Mouse (Mus musculus) hindbrain, embryonic 11.5 days (tissue): ENCODE measurements at regions not wholly inside any gene's neighbourhood (a gene's known extent, or its start where the extent isn't known, plus 50 kb on each side); places are given as distances from the start of the nearest gene placed in this dataset.

Source experiments
- ATAC-seq: fragments of 200-750 bp; cut with Nextera tagmentation; 2 replicates; pipeline ENCODE4 v1.8.0; 2017; ENCODE audit warnings: mild to moderate bottlenecking, moderate TSS enrichment, moderate library complexity; ENCODE audit not compliant: low FRiP score
- DNase-seq: peaks from one replicate; pipeline ENCODE4 v3.0.0-alpha.2; 2015; ENCODE audit warnings: low spot score
- H3K27ac ChIP-seq: fragments of 300-500 bp; sonication (generic); 2 replicates; pipeline ENCODE4 v1.5.1; 2014; ENCODE audit warnings: mild to moderate bottlenecking, low read depth, low read length
- H3K27me3 ChIP-seq: fragments of 300-500 bp; sonication (generic); 2 replicates; pipeline ENCODE4 v1.6.1; 2014; ENCODE audit warnings: mild to moderate bottlenecking, low read length, moderate library complexity, mixed read lengths; ENCODE audit not compliant: control insufficient read depth, insufficient read depth
- H3K36me3 ChIP-seq: fragments of 300-500 bp; sonication (generic); 2 replicates; pipeline ENCODE4 v1.6.1; 2014; ENCODE audit warnings: mild to moderate bottlenecking, low read length, moderate library complexity, mixed read lengths; ENCODE audit not compliant: control insufficient read depth, insufficient read depth
- H3K4me1 ChIP-seq: fragments of 300-500 bp; sonication (generic); replicated peaks from 2 replicates; pipeline ENCODE4 v1.6.1; 2014; ENCODE audit warnings: low read length, mixed read lengths; ENCODE audit not compliant: control insufficient read depth, insufficient read depth
- H3K4me2 ChIP-seq: fragments of 300-500 bp; sonication (generic); replicated peaks from 2 replicates; pipeline ENCODE4 v1.6.1; 2014; ENCODE audit warnings: mild to moderate bottlenecking, low read depth, low read length
- H3K4me3 ChIP-seq: fragments of 300-500 bp; sonication (generic); 2 replicates; pipeline ENCODE4 v1.5.1; 2014; ENCODE audit warnings: low read depth, low read length
- H3K9ac ChIP-seq: fragments of 300-500 bp; sonication (generic); 2 replicates; pipeline ENCODE4 v1.6.1; 2014; ENCODE audit warnings: low read depth, low read length
- H3K9me3 ChIP-seq: fragments of 300-500 bp; sonication (generic); 2 replicates; pipeline ENCODE4 v1.6.1; 2016; ENCODE audit warnings: low read length; ENCODE audit not compliant: control insufficient read depth
- WGBS: fragments of 180-500 bp; shearing (Covaris S2); extraction: QIAGEN DNeasy Blood & Tissue Kit; methylation state at CpG from one replicate; pipeline ENCODE4 v1.1.7; 2014; 5-methylcytosine and 5-hydroxymethylcytosine counted together

DNA sequence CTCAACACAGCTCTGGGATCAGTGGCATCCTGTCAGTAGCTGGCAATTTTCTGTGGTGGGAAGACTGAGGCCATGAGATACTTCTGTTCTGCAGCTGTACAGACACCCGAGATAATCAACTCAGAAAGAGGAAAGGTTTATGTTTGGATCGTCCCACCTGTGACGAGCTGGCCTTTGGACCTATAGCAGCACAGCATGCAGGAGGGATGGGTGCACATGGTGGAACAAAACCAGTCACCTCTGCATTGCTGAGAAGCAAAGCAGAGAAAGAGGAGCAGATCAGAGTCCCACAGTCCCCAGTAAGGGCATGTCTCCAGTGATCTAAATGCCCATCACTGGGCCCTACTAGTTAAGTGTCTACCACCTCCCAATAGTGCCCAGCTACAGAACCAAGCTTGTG lies 76.9 kb upstream of the Galnt15 start:
- no peaks in the 10 kb centered on the region for H3K36me3 ChIP-seq
- H3K4me2 ChIP-seq = no peak overlapping the region
- 90% methylated on average over 3 of the region's 3 CpGs for WGBS
- H3K27me3 ChIP-seq = no peaks in the 10 kb centered on the region
- H3K4me3 ChIP-seq = no peak overlapping the region
- H3K27ac ChIP-seq = no peak overlapping the region
- H3K9ac ChIP-seq = no peak overlapping the region
- no peak for DNase-seq
- ATAC-seq = no peak
- no peaks in the 10 kb centered on the region for H3K9me3 ChIP-seq
- no peaks in the 10 kb centered on the region for H3K4me1 ChIP-seq

- H3K4me2 ChIP-seq = no peak overlapping the region
- no peak overlapping the region for H3K9ac ChIP-seq
- ATAC-seq (no peak), DNase-seq (no peak)
- H3K27me3 ChIP-seq = no peaks in the 10 kb centered on the region
- H3K9me3 ChIP-seq = no peaks in the 10 kb centered on the region
- WGBS = 84% methylated on average over 4 of the region's 4 CpGs
- H3K4me3 ChIP-seq = no peak overlapping the region
- no peak overlapping the region for H3K27ac ChIP-seq
- H3K4me1 ChIP-seq = no peaks in the 10 kb centered on the region
- no peaks in the 10 kb centered on the region for H3K36me3 ChIP-seq
Observed at GRCm38 (mm10) chr14:31953783-31954182, 75.0 kb upstream of the Galnt15 start.

DNA sequence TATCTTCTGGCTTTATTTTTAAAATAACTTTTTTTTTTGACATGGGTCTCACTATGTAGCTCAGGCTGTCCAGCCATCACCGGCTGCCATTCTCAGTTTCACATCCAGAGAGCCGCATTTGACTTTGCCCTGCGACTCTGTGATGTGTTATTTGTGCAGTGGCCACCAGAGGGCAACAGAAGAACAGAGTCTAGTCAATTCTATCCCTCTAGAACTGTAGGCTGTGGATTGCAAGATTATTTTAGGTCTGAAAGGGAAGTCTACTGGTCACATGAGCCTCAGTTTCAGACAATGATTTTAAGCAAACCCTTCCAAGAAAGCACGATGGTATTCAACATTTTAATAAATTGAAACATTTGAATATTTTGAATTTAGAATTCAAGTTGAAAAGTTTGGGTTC lies 73.8 kb upstream of the Galnt15 start:
- ATAC-seq (0 out of 2 replicates have a peak, but pooled peaks have one; percentile 22), DNase-seq (peak; percentile 89)
- no peak overlapping the region for H3K4me3 ChIP-seq
- H3K27me3 ChIP-seq = no peaks in the 10 kb centered on the region
- no peaks in the 10 kb centered on the region for H3K9me3 ChIP-seq
- H3K4me1 ChIP-seq = no peaks in the 10 kb centered on the region
- H3K36me3 ChIP-seq = no peaks in the 10 kb centered on the region
- H3K9ac ChIP-seq = no peak overlapping the region
- WGBS = 11% methylated on average over 4 of the region's 4 CpGs
- no peak overlapping the region for H3K4me2 ChIP-seq
- H3K27ac ChIP-seq = no peak overlapping the region

DNA sequence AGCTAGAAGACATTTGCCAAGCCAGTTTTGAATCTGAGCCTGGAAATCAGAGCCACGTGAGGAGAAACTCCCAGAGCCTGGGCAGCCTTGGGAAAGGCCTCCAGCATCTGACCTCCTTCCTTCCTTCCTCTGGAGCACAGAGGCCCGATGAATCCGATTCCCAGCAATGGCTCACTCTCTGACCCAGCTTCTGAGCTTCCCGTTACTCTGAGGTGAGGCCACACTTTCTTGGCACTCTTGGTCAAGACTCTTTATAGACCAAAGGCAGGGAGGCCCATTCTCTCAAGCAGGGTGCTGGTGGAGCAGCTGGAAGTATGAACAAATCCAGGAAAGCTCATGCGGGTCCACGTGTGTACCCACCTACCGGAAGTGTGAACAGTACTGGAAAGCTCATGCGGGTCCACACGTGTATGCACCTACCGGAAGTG lies 71.6 kb upstream of the Galnt15 start:
- Histone ChIP-seq H3K4me1 (no peaks in the 10 kb centered on the region), H3K4me3 (no peak overlapping the region)
- WGBS = 84% methylated on average over 10 of the region's 10 CpGs

GRCm38 (mm10) chr14:31960201-31960854 lies 68.5 kb upstream of the Galnt15 start:
- no peak for DNase-seq

More for the DNA sequence above, 71.6 kb upstream of the Galnt15 start:
- H3K36me3 ChIP-seq = no peaks in the 10 kb centered on the region
- ATAC-seq (no peak), DNase-seq (no peak)
- no peaks in the 10 kb centered on the region for H3K27me3 ChIP-seq
- H3K9ac ChIP-seq = no peak overlapping the region
- H3K4me2 ChIP-seq = no peak overlapping the region
- H3K9me3 ChIP-seq = no peaks in the 10 kb centered on the region
- no peak overlapping the region for H3K27ac ChIP-seq

GRCm38 (mm10) chr14:31961442-31961841 lies 67.3 kb upstream of the Galnt15 start:
- Histone ChIP-seq H3K36me3 (no peaks in the 10 kb centered on the region), H3K27ac (no peak overlapping the region), H3K9me3 (no peaks in the 10 kb centered on the region), H3K27me3 (no peaks in the 10 kb centered on the region), H3K4me3 (no peak overlapping the region), H3K4me2 (no peak overlapping the region), H3K4me1 (no peaks in the 10 kb centered on the region), H3K9ac (no peak overlapping the region)
- 85% methylated on average over 5 of the region's 5 CpGs for WGBS
- DNase-seq = no peak
- ATAC-seq = no peak

More at GRCm38 (mm10) chr14:31960201-31960854, 68.5 kb upstream of the Galnt15 start:
- no peak for ATAC-seq
- H3K27me3 ChIP-seq = no peaks in the 10 kb centered on the region
- no peaks in the 10 kb centered on the region for H3K36me3 ChIP-seq
- H3K27ac ChIP-seq = no peak overlapping the region
- H3K9me3 ChIP-seq = no peaks in the 10 kb centered on the region
- H3K4me1 ChIP-seq = no peaks in the 10 kb centered on the region
- no peak overlapping the region for H3K9ac ChIP-seq
- WGBS = 89% methylated on average over 9 of the region's 9 CpGs
- H3K4me3 ChIP-seq = no peak overlapping the region
- no peak overlapping the region for H3K4me2 ChIP-seq

DNA sequence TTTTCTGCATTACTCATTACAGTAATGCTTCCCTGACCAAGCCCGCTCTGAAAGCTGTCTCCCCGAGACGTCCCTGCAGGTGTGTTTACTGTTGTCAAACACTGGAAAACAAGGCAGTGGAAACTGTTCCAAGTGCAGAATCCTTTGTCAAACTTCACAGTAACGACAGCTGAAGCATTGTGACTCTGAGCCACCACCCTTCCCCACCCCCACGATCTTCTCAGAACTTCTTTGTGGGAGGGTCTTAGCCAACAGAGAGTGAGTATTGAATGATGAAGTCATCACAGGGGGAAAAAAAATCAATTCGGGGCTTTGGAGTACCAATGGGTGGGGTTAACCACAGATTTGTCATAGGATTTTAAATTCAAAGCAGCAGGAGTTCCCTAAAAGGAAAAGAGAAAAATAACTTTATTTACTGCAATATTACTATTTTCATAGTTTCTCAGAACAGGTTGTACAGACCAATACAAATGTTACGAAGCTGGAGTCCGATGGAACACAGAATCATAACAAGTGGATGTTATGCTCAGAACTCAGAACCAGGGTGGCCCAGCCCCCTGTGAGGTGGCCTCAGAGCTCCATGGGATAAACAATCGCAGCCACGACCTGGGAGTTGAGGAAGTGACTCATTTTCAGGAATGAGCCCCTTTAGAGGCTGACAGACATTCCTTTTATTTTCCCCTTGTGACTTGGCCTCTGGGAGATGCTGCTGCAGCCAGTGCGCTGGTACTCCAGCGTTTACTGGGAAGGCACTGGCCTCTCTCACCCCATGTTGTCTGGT lies 65.5 kb upstream of the Galnt15 start:
- no peaks in the 10 kb centered on the region for H3K36me3 ChIP-seq
- H3K4me3 ChIP-seq = no peak overlapping the region
- H3K9ac ChIP-seq = no peak overlapping the region
- H3K27ac ChIP-seq = no peak overlapping the region
- H3K27me3 ChIP-seq = no peaks in the 10 kb centered on the region
- no peaks in the 10 kb centered on the region for H3K4me1 ChIP-seq
- no peaks in the 10 kb centered on the region for H3K9me3 ChIP-seq
- ATAC-seq (no peak), DNase-seq (no peak)
- no peak overlapping the region for H3K4me2 ChIP-seq
- WGBS = 58% methylated on average over 12 of the region's 12 CpGs

GRCm38 (mm10) chr14:31964076-31964475 lies 64.7 kb upstream of the Galnt15 start:
- Histone ChIP-seq H3K27ac (no peak overlapping the region), H3K9me3 (no peaks in the 10 kb centered on the region), H3K4me1 (no peaks in the 10 kb centered on the region), H3K9ac (no peak overlapping the region), H3K27me3 (no peaks in the 10 kb centered on the region), H3K4me2 (no peak overlapping the region), H3K36me3 (no peaks in the 10 kb centered on the region), H3K4me3 (no peak overlapping the region)
- ATAC-seq = no peak
- no peak for DNase-seq
- WGBS = 61% methylated on average over 2 of the region's 2 CpGs

DNA sequence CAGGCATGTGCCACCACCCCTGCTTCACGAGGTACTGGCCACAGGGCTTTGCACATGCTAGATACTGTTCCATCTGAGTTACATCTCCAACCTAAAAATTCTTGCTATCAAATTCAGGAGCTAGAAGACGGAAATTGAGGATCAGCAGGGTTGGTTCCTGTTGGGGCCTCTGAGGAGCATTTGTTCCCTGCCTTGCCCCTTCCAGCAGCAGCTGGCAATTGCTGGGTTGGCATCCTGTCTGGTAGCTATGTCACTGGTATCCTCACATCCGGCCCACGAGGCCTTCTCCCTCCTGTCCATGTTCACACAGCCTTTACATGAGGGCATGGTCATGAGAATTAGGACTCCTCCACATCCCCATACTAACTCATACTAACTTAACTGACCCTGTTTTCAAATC lies 64.0 kb upstream of the Galnt15 start:
- Histone ChIP-seq H3K4me2 (no peak overlapping the region), H3K27me3 (no peaks in the 10 kb centered on the region), H3K4me1 (no peaks in the 10 kb centered on the region), H3K4me3 (no peak overlapping the region), H3K9me3 (no peaks in the 10 kb centered on the region), H3K27ac (no peak overlapping the region), H3K36me3 (no peaks in the 10 kb centered on the region), H3K9ac (no peak overlapping the region)
- DNase-seq = no peak
- no peak for ATAC-seq
- 79% methylated on average over 4 of the region's 4 CpGs for WGBS
